Mouse (Mus musculus) embryonic facial prominence, embryonic 10.5 days (tissue): Measurements from ENCODE around the gene Tex44. TPM values are rescaled to one million over a fixed set of nuclear protein-coding genes. Genes with fewer than 3 reads are reported as not detected.

Source experiments
- DNase-seq: peaks from one replicate; pipeline ENCODE4 v3.0.0-alpha.2; 2017; ENCODE audit warnings: low spot score
- H3K27ac ChIP-seq: fragments of 300-500 bp; sonication (generic); replicated peaks from 2 replicates; pipeline ENCODE4 v1.5.1; 2016; ENCODE audit warnings: mild to moderate bottlenecking
- H3K27me3 ChIP-seq: fragments of 300-500 bp; sonication (generic); replicated peaks from 2 replicates; pipeline ENCODE4 v1.6.1; 2016; ENCODE audit warnings: low read depth, mild to moderate bottlenecking; ENCODE audit not compliant: poor library complexity, severe bottlenecking
- H3K36me3 ChIP-seq: fragments of 300-500 bp; sonication (generic); replicated peaks from 2 replicates; pipeline ENCODE4 v1.6.1; 2016; ENCODE audit warnings: mild to moderate bottlenecking, moderate library complexity
- H3K4me1 ChIP-seq: fragments of 300-500 bp; sonication (generic); 2 replicates; pipeline ENCODE4 v1.6.1; 2016
- H3K4me3 ChIP-seq: fragments of 300-500 bp; sonication (generic); 2 replicates; pipeline ENCODE4 v1.5.1; 2016; ENCODE audit warnings: mild to moderate bottlenecking, moderate library complexity
- H3K9me3 ChIP-seq: fragments of 300-500 bp; sonication (generic); 2 replicates; pipeline ENCODE4 v1.6.1; 2016; ENCODE audit warnings: mild to moderate bottlenecking
- WGBS: fragments of 180-500 bp; shearing (Covaris S2); methylation state at CpG from one replicate; pipeline ENCODE4 v1.1.7; 2016; 5-methylcytosine and 5-hydroxymethylcytosine counted together
- polyA plus RNA-seq: library from polyadenylated mRNA; unstranded; fragments of >200 nt; fragmentation: Nextera tagmentation; extraction: Ambion mirVana; gene quantifications from 2 replicates; pipeline ENCODE4 v1.2.1, GENCODE M21; 2016

Gene Tex44
- polyA plus RNA-seq, 1 experiment from 2014 or later = not detected

DNA sequence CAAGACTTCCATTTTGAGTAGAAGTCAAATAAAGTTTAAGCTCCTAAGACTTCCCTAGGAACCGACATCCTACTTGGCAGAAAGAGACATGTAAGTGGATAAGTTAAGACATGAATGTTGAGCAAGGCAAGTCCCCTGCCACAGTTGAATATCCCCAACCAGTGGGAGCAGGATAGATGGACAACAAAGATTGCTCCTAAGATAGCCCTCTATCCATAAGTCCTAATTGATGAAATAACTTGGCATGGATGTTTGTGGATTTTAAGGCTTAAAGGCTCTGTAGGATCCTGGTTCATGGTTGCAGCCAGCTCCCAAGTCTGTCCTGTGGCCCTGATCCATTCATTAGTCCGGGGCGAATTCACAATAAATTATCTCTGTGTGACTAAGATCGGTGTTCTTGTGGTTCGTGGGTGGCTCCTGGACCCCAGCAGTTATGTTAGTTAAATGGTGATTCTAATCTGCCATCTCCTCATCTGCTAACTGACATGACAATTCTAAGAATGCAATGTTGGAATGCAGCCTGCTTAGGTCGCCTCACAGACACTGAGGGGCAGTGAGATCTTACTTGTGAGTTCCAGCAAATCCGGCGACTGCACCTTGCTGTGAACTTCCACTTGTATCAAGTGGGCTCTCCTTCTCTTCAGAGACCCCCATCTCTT is 25.9 kb upstream of the Tex44 start:
- H3K36me3 ChIP-seq = no peaks in the 10 kb centered on the region
- no peak overlapping the region for H3K4me3 ChIP-seq
- no peak overlapping the region for H3K27ac ChIP-seq
- no peak for DNase-seq
- 75% methylated on average over 8 of the region's 8 CpGs for WGBS
- no peaks in the 10 kb centered on the region for H3K27me3 ChIP-seq
- H3K4me1 ChIP-seq = peaks cover 19% of the 10 kb centered on the region
- no peaks in the 10 kb centered on the region for H3K9me3 ChIP-seq

DNA sequence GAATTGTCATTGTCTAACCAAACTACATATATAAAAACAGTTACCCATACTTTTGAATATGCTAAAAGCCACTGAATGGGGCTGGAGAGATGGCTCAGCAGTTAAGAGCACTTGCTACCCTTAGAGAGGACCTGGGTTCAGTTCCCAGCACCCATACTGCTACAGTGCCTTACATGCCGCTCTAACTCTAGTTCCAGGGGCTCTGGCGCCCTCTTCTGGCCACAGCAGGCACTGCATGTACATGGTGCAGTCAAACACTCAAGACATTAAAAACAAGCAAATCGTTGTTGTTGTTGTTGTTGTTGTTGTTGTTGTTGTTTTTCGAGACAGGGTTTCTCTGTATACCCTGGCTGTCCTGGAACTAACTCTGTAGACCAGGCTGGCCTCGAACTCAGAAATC is 21.3 kb upstream of the Tex44 start:
- Histone ChIP-seq H3K4me3 (no peak overlapping the region), H3K27ac (no peak overlapping the region), H3K9me3 (no peaks in the 10 kb centered on the region), H3K27me3 (no peaks in the 10 kb centered on the region), H3K36me3 (no peaks in the 10 kb centered on the region), H3K4me1 (peaks cover 4% of the 10 kb centered on the region; the same call in 1 of the 2 replicates)
- 63% methylated on average over 5 of the region's 5 CpGs for WGBS
- peak; percentile 28 for DNase-seq

DNA sequence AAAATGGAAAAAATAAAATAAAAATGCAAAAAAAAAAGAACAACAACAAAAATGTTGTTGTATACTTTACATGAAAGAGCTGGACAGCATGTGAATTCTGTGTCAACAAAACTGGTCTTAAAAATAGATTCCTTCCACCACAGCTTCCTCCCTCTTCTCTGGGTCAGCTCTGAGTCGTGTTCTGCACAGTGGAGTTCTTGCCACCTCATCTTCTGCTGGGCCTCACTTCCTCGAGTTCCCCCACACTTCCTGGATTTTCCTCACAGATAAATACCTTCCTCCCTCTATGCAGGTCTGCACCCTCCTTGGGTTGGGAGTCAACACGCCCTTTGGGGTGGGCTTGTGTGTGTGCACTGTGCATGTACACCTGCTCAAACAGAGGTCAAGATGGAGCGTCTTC is 19.8 kb upstream of the Tex44 start:
- Histone ChIP-seq H3K27ac (no peak overlapping the region), H3K27me3 (no peaks in the 10 kb centered on the region), H3K4me3 (no peak overlapping the region), H3K4me1 (peaks cover 4% of the 10 kb centered on the region; the same call in 1 of the 2 replicates), H3K9me3 (no peaks in the 10 kb centered on the region), H3K36me3 (no peaks in the 10 kb centered on the region)
- no peak for DNase-seq
- 76% methylated on average over 4 of the region's 4 CpGs for WGBS

DNA sequence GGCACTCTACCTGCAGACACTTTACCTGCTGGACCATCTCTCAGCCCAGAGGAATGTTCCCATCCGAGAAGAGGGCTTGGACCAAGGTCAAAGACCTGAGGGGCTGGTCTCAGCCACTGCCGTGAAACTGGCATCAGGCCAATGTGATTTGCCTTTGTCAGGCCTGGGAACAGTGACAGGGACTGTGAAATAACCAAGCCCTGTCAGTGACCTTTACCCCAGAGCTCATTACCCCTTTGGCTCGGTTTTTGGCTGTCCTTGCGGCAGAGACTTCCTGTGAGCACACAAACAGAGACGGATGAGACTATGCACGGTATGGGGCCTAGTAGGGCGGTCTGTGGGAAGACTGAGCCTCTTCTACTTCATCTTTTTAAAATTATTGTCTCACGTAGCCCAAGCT is 19.2 kb upstream of the Tex44 start:
- H3K9me3 ChIP-seq = no peaks in the 10 kb centered on the region
- peaks cover 4% of the 10 kb centered on the region; the same call in 1 of the 2 replicates for H3K4me1 ChIP-seq
- 58% methylated on average over 8 of the region's 8 CpGs for WGBS
- no peaks in the 10 kb centered on the region for H3K27me3 ChIP-seq
- DNase-seq = no peak
- H3K4me3 ChIP-seq = no peak overlapping the region
- no peaks in the 10 kb centered on the region for H3K36me3 ChIP-seq
- H3K27ac ChIP-seq = no peak overlapping the region

DNA sequence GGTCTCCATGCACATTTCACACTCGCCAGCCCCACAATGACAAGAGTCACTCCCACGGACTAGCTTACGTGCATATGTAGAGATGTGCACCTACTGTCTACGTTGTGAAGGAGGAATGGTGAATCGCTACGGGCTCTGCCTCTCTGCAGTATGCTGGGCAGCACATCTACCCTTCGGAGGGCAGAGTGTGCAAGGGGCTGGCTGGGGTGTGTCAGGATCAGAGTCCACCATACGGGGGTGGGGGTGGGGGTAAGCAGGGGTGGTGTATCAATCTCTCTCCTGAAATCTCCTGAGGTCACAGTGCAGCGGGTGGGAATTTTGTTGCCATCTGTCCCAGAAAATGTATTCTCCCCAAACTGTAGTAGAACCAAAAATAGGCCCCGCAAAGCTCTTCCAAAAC is 17.6 kb upstream of the Tex44 start:
- WGBS = 85% methylated on average over 10 of the region's 10 CpGs
- Histone ChIP-seq H3K4me3 (no peak overlapping the region), H3K9me3 (no peaks in the 10 kb centered on the region), H3K27ac (no peak overlapping the region), H3K27me3 (no peaks in the 10 kb centered on the region), H3K36me3 (no peaks in the 10 kb centered on the region), H3K4me1 (peaks cover 4% of the 10 kb centered on the region; the same call in 1 of the 2 replicates)
- DNase-seq = no peak

DNA sequence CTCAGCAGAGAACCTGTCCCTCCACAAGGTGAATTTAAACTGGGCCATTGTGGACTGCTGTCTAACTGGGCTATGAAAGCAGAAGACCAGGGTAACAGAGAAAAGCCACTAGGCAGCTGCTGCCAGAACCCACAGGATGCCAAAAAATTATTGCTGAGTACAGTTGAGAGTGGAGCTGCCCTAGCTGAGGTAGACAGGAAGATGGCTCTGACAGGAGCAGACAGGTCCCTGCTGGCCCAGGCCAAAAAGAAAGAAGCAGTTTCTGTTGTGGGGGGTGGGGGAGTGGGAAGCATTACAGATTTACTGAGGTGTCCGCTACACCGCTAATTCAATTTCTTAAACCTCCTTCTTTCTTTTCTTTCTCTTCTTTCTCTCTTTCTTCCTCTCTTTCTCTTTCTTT is 16.7 kb upstream of the Tex44 start:
- WGBS = 94% methylated on average over 2 of the region's 2 CpGs
- H3K4me3 ChIP-seq = no peak overlapping the region
- no peaks in the 10 kb centered on the region for H3K36me3 ChIP-seq
- no peak for DNase-seq
- no peak overlapping the region for H3K27ac ChIP-seq
- H3K27me3 ChIP-seq = no peaks in the 10 kb centered on the region
- no peaks in the 10 kb centered on the region for H3K9me3 ChIP-seq
- peaks cover 4% of the 10 kb centered on the region; the same call in 1 of the 2 replicates for H3K4me1 ChIP-seq

DNA sequence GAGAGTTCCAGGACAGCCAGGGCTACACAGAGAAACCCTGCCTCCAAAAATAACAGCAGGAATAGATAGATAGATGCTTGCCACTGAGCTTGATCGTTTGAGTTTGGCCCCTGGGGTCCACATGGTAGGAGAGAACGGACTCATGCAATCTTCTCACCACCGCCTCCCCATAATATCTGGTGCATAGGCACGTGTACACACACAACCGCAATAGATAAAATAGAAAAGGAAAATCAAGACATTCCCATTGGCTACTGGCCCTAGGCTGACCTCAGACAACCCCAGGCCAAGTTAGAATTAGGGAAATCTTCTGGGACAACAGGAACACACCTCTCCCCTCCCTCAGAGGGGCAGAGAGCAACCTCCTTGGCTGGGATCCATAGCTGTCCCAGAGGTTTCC is 11.4 kb upstream of the Tex44 start:
- no peaks in the 10 kb centered on the region for H3K27me3 ChIP-seq
- H3K4me1 ChIP-seq = peaks cover 4% of the 10 kb centered on the region; the same call in 1 of the 2 replicates

DNA sequence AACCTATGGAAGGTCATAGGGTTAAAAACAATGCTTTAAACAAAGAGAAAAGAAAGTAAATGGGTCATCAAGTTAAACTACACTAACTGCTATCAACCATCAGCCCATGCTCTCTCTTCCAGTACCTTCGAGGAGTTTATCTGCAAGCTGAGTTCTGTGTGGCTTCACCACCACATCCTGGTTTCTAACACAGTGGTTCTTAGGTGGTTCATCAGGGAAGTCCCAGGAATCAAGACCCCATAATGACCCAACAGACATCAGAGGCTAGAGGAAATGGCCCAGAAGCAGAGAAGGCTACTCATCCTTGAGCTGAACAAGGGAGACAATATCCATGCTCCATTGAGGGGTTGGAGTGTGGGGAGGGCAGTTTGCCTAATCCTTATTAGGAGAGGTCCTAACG is 11.0 kb upstream of the Tex44 start:
- Histone ChIP-seq H3K4me1 (peaks cover 4% of the 10 kb centered on the region; the same call in 1 of the 2 replicates), H3K4me3 (no peak overlapping the region), H3K36me3 (no peaks in the 10 kb centered on the region), H3K9me3 (no peaks in the 10 kb centered on the region), H3K27me3 (no peaks in the 10 kb centered on the region), H3K27ac (no peak overlapping the region)
- 76% methylated on average over 2 of the region's 2 CpGs for WGBS
- DNase-seq = no peak

More for the DNA sequence above, 11.4 kb upstream of the Tex44 start:
- 79% methylated on average over 5 of the region's 5 CpGs for WGBS
- DNase-seq = no peak
- Histone ChIP-seq H3K9me3 (no peaks in the 10 kb centered on the region), H3K27ac (no peak overlapping the region), H3K4me3 (no peak overlapping the region), H3K36me3 (no peaks in the 10 kb centered on the region)

DNA sequence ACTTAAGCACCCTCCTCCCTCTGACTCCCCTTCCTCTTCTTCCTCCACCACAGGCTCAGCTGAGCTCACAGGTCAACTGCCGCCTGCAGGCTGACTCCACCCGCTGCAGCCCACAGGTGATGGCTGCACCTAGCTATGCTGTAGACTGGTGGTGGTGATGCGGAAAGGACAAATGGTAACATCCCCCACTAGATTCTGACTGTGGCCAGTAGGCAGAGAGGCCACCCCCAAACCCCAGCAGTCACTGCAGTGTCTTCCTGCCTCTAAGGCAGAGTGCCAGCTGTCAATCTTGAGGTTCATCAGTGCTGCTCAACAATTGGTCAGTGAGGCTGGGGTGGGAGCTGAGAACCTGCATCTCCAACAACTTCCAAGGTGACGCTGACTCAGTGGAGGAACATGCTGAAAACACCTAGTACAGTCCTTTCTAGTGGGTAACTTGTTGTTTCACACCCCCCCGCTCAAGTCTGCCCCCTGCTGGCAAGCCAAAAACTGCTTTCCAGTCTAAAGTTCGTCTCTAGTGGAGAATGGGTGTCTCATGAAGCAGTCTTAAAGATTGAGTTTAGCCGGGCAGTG is 10.4 kb upstream of the Tex44 start:
- no peak overlapping the region for H3K27ac ChIP-seq
- no peak for DNase-seq
- peaks cover 7% of the 10 kb centered on the region for H3K4me1 ChIP-seq
- no peak overlapping the region for H3K4me3 ChIP-seq
- H3K36me3 ChIP-seq = no peaks in the 10 kb centered on the region
- 69% methylated on average over 7 of the region's 7 CpGs for WGBS
- no peaks in the 10 kb centered on the region for H3K27me3 ChIP-seq
- H3K9me3 ChIP-seq = no peaks in the 10 kb centered on the region

DNA sequence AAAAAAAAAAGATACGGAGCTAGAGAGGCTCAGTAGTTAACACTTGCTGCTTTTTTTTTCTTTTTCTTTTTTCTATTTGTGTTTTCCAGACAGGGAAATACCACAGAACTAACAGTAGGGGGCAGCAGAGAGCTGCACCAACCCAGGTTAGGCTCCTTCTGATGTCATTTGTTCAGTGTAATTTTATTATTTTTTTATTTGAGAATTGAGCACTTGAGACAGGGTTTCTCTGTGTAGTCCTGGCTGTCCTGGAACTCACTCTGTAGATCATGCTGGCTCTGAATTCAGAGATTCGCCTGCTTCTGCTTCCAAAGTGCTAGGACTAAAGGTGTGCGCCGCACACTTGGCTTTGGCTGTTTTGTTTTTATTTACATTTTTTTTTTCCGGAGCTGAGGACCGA is 9.8 kb upstream of the Tex44 start:
- no peaks in the 10 kb centered on the region for H3K9me3 ChIP-seq
- whole genome bisulfite sequencing = 70% methylated on average over 6 of the region's 6 CpGs
- no peaks in the 10 kb centered on the region for H3K36me3 ChIP-seq
- peaks cover 13% of the 10 kb centered on the region for H3K4me1 ChIP-seq
- H3K4me3 ChIP-seq = no peak overlapping the region
- no peaks in the 10 kb centered on the region for H3K27me3 ChIP-seq
- H3K27ac ChIP-seq = no peak overlapping the region
- DNase-seq = no peak

DNA sequence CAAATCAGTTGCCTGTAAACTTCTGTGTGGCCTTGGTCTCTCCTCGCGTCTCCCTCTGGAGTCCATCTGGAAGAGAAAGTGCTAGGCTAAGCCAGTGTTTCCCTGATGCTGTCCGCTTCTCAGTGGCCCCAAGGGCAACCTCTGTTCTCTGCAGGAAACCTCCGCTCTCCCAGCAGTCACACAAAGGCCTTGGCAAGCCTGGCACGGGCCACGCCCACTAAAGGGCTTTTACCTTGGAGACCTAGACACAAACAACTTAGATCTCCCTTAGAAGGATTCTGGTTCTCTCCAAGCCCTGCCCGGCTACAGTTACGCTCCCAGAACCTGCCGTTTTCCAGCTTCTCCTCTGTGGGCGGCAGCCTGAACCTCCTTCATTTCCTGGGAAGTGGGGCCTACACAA is 5.1 kb upstream of the Tex44 start:
- 25% methylated on average over 10 of the region's 10 CpGs for WGBS
- Histone ChIP-seq H3K27me3 (no peaks in the 10 kb centered on the region), H3K9me3 (no peaks in the 10 kb centered on the region), H3K4me1 (peaks cover 29% of the 10 kb centered on the region), H3K36me3 (no peaks in the 10 kb centered on the region), H3K27ac (peak overlapping the region; percentile 68), H3K4me3 (no peak overlapping the region)
- no peak for DNase-seq

DNA sequence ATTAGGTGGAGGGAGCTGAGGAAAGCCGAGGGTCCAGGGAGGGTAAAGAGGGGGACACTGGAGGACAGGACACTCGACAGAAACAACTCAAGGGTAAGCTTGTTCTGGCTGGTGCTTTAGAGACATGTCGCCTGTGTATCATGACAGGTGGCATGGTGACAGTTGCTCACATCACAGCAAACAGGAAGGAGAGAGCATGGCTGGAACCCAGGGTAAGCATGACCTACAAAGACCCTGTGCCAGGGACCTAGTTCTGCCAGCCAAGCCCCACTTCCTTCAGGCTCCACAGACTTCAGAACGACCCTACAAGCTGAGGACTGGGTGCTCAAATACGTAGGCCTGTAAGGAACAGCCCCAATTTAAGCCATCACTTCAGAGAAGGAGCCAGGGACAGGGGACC is 2.2 kb upstream of the Tex44 start:
- WGBS = 79% methylated on average over 5 of the region's 5 CpGs
- no peaks in the 10 kb centered on the region for H3K36me3 ChIP-seq
- DNase-seq = no peak
- peaks cover 25% of the 10 kb centered on the region for H3K4me1 ChIP-seq
- H3K9me3 ChIP-seq = no peaks in the 10 kb centered on the region
- no peak overlapping the region for H3K4me3 ChIP-seq
- H3K27ac ChIP-seq = 0 out of 2 replicates have a peak overlapping the region, but pooled peaks have one; percentile 19
- no peaks in the 10 kb centered on the region for H3K27me3 ChIP-seq

DNA sequence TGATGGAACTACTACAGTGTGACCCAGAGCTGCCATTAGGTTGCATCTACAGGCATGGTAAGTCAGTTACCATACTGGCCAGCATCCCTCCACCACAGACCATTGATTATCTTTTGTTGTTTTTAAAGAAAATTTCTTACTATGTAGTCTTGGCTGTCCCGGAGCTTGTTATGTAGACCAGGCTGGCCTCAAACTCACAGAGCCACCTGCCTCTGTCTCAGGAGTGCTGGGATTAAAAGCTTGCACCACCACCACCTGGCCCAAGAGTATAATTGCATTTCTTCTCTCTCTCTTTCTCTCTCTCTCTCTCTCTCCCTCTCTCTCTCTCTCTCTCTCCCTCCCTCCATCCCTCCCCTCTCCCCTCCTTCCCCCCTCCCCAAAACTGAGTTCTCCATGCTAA is 1.8 kb upstream of the Tex44 start:
- 69% methylated on average over 1 of the region's 1 CpGs for WGBS
- H3K27ac ChIP-seq = peak overlapping the region; percentile 71; the same call in 1 of the 2 replicates
- H3K36me3 ChIP-seq = no peaks in the 10 kb centered on the region
- H3K4me3 ChIP-seq = no peak overlapping the region
- H3K9me3 ChIP-seq = no peaks in the 10 kb centered on the region
- peaks cover 25% of the 10 kb centered on the region for H3K4me1 ChIP-seq
- no peak for DNase-seq
- no peaks in the 10 kb centered on the region for H3K27me3 ChIP-seq
